Mouse (Mus musculus) common myeloid progenitor, adult 5-6 weeks (primary cell): Measurements from ENCODE around the gene Fbrsl1. TPM values are rescaled to one million over a fixed set of nuclear protein-coding genes. Genes with fewer than 3 reads are reported as not detected.
A peak's percentile ranks its signal among the peaks of the same experiment; 100 is the strongest.
"Not testable (repeated sequence)": the region's sequence is repeated elsewhere in the genome, so short reads cannot be mapped to it uniquely, and the experiment has no call there.

Source experiments
- ATAC-seq: replicated peaks from 2 replicates; pipeline ENCODE4 v1.8.0; 2016; ENCODE audit warnings: low read depth, mild to moderate bottlenecking, moderate TSS enrichment, inconsistent platforms; ENCODE audit not compliant: poor library complexity, severe bottlenecking
- total RNA-seq: library from RNA; stranded (forward); fragments of 200-1000, 187-1606 nt; gene quantifications from 2 replicates; pipeline ENCODE4 v1.2.3, GENCODE M21; 2017

Gene Fbrsl1
- total RNA-seq, 1 experiment from 2014 or later: 13.9 TPM

- ATAC-seq: 0 out of 2 replicates have a peak, but pooled peaks have one; percentile 54
Observed at GRCm38 (mm10) chr5:110458936-110459335, 10.6 kb upstream of the Fbrsl1 start.

DNA sequence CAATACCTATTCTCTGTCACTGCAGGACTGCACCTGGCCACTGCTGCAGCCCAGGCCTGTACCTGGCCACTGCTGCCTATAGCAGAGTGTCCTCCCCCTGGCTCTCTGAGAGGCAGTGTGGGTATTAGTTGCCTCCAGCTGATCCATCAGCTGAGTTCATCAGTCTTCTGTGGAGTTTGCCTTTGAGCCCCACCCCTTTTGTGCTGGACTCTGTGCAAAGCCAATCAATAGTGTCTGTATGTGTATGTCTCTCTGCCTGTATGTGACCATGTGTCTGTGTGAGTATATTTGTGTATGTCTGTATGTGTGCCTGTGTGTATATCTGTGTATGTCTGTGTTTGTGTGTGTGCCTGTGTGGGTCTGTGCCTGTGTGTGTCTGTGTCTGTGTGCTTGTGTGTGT is 7.0 kb upstream of the Fbrsl1 start:
- no peak for ATAC-seq

- ATAC-seq: no peak
Observed at GRCm38 (mm10) chr5:110449294-110449693, 991 bp upstream of the Fbrsl1 start.

DNA sequence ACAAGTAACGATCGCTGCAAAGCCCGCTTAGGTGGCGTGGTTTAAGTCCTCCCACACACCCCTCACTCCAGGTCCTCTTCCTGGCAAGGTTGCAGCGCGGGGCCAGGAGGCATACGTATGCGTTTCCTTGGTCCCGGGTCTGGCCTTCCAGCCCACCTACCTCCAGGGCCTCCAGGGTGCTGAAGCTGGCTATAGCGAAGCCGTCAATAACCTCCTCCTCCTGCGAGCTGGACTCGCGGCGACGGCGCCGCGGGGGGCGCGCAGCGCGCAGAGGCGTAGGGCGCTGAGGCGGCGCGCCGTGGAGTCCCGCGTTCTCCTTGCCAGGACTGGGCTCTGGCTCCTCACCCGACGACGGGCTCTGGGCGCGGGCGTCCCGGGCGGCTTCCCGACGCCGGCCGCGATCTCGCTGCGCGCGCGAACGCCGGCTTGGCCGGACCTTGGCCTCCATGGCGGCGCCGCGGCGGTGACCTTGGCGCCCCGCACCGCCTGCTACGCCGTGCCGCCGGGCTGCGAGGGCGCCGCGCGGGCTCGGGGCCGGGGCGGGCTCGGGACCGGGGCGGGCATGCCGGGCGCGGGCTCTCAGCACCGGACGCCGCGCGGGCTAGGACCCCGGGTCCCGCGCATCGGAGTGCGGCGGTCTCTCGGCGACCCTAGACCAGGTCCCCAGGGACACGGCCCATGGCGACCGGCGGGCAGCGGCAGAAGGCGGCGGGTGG is 425 bp downstream of the Fbrsl1 start:
- ATAC-seq: peak; percentile 5; the same call in 1 of the 2 replicates

DNA sequence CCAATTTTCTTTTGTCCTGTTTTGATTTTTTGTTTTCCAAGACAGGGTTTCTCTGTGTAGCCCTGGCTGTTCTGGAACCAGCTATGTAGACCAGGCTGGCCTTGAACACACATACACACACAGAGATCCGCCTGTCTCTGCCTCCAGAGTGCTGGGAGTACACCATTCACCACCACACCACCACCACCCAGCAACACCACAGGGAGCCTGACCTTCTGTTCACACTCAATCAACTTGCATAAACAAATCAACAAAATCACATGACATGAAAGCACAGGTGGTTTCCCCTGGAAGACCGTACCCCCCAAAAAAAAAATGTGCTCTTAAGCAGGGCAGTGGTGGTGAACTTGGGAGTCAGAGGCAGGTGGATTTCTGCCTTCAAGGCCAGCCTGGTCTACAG is 3.8 kb downstream of the Fbrsl1 start:
- no peak for ATAC-seq

GRCm38 (mm10) chr5:110442966-110443590 is 5.2 kb downstream of the Fbrsl1 start:
- ATAC-seq: no peak

DNA sequence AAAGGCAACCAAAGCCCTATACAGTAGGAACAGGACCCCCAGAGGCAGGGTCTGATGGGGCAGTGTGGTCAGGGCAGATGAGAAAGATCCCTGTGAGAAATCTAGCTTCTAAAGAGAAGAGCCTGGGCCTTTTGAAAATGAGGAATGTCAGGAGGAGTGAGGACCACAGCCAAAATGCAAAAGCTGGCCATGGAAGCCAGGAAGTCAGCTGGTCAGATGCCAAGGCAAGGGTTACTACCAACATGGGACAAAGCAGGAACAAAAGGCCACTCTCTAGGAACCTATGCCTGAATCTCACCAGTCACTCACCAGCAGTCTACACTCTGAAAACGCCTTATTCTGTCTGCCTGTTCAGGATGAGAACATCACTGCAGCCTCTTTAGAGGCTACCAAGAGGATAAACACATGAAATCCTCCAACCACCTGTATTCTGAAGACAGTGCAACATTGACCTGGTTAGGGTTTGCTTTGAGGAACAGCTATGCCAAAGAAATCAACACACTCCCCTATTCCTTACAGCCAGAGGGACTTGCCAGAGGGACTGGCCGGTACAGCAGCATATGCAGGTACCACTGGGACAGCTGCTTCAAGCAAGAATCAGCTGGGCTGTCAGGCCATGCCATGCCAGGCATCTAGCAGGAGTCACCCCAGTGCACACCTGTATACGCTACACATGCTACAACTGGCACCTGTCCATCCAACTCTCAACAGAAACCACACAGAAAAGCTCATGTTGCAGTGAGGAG is 8.6 kb downstream of the Fbrsl1 start:
- no peak for ATAC-seq

DNA sequence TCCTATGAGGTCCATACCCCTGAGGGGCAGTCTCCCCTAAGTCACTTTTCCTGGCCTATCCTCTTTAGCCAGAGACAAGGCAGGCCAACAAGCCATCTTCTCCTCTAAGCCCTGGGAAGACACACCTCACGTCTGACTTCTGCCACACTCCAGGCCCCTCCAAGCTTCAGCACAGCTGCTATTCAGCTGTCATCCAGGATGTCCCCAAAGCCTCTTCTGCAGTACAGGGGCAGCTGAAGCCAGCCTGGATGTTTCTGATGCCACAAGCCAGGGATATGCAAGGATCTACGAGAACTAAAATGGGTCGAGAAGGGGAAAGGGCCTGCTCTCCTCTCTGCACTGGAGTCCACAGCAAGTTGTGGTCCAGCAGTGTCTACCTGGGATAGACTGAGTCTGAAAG is 9.7 kb downstream of the Fbrsl1 start:
- no peak for ATAC-seq

DNA sequence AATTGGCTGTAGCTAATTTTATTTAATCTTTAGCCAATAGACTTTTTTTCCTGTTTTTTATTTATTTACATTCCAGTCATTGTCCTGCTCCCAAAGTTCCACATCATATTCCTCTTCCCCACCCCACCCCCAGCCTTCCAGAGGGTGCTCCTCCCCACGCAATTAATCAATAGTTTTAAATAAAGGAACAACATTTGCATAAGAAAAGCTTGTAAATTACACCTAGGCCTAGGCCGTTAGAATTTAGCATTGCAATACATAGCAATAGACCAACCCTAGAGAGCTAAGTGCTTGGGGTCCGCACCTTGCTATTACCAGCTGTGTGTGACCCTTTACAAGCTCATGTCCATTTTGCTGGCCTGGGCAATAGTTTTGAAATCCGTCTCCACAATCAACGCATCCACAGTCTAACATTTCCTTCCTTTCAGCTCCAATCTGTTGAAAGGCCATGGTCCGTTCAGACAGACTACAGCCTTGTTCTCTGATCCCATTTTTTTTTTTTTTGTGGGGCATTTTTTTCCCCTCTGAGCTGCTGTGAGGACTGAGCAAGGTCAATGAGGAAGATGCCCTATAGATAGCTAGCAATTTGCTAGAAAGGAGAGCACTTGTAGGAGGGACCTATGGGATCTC is 10.6 kb downstream of the Fbrsl1 start:
- ATAC-seq: no peak

- not testable (repeated sequence) for ATAC-seq
Observed at GRCm38 (mm10) chr5:110436166-110436565, 12.1 kb downstream of the Fbrsl1 start.

GRCm38 (mm10) chr5:110434816-110435215 is 13.5 kb downstream of the Fbrsl1 start:
- peak; percentile 60 for ATAC-seq

DNA sequence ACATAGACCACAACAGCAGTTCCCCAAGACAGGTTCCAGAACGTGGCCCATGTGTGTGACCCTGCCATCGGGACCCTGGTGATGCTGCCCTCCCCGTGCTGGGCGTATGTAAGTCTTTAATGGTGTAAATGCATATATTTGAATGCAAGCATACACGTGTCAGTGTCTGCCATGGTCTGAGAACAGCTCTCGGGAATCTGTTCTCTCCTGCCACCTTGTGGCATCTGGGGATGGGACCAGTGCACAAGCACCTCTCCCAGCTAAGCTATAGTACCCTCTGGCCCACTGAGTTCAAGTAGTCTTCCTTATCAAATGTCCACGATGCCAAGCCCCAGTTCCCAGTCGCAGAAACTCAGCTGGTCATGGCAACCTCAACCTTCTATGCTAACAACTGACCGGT is 19.3 kb downstream of the Fbrsl1 start:
- ATAC-seq: peak; percentile 83

DNA sequence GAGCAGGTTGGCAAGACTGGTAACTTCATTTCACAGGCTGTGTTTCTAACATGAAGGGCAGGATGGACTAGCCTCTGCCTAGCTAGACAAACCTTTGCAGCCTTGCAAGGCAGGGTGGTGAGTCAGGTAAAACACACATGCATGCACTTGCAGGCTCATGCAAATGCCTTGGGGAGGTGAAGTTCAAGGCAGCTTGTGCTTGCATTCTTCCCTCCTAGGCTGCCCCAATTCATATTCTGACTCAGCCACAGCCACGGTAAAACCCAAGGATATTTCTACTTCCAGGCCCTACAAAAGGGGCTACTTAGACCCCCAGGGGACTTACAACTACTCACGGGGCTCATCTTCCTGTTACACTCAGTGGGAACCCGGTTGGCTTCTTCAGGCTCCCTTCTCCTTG is 20.0 kb downstream of the Fbrsl1 start:
- ATAC-seq: no peak

DNA sequence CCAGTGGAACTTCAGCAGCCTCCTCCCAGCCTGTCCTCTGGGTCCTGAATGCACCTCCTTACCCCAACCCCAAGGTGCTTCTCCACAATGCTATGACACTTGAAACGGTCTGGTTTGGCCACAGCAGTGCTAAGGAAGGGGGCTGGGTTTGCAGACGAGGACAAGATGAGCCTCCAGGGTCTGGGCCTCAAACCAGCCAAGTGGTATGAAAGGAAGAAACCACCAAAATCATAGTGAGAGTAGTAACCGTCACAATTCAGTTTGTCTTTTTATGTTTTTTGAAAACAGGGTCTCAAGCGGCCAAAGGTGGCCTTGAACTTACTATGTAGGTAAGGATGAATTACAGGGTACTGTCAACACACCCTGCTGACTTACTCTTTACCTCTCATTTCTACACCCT is 23.1 kb downstream of the Fbrsl1 start:
- ATAC-seq: no peak

- ATAC-seq: no peak
Observed at GRCm38 (mm10) chr5:110424204-110424603, 24.1 kb downstream of the Fbrsl1 start.

DNA sequence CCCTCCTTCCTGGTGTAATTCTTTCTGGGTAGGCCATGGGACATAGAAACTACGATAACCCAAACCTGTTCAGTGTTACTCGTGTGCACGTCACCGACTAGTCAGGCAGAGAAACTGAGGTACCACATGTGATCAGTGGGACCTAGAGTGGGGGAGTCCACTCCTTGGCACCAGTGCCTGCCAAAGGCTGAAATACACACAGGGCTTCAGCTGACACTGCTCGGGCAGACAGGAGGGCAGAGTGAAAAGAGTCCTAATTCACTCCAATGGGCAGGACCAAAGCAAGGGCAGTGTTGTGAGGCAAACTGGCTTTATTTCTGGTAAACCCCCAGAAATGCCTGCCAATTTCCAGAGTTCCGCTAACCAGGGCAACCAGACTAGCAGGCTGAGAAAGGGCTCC is 26.9 kb downstream of the Fbrsl1 start:
- no peak for ATAC-seq

- peak; percentile 59 for ATAC-seq
Observed at GRCm38 (mm10) chr5:110420950-110421349, 27.4 kb downstream of the Fbrsl1 start.

DNA sequence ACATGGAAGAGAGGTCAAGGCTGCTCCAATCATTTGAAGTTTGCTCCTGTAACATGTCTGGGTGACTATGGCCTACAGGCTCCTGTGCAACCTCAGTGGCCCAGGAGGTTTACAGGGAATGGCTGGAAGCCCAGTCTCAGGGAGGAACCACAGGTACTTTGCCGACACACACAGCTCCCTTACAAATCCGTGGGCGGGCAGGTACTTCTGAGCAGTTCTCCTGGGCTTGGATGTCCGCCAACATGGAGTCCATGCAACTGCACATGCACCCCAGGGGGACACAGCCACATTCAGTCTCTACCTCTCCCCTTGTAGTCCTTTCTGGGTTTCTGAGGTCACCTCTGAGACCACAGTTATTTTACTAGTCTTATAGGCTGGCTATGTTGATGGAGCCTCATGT is 28.1 kb downstream of the Fbrsl1 start:
- ATAC-seq: no peak

DNA sequence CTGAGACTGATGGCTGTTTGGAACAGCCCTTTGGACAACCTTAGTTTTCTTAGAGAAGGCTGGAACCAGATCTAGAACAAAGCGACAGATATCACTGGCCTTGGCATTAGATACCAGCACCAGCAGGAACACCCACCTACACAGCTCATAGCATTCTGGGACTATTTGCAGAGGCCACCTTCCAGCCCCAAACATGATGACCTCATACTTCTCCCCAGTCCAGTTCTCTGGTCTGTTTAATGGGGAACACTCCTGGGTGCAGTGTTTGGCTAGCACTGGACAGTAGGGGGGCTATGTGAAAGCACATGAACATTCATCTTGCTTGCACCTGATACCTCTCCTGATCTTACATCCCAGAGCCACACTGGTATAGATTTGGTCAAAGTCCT is 29.8 kb downstream of the Fbrsl1 start:
- no peak for ATAC-seq

GRCm38 (mm10) chr5:110417756-110418522 is 30.4 kb downstream of the Fbrsl1 start:
- ATAC-seq: no peak
